Mouse (Mus musculus) cerebellum, postnatal 25 days (tissue): ENCODE measurements at regions not wholly inside any gene's neighbourhood (a gene's known extent, or its start where the extent isn't known, plus 50 kb on each side); places are given as distances from the start of the nearest gene placed in this dataset.

Experiments used
- DNase-seq, 2 experiments: peaks; one replicate each; pipeline ENCODE4 v3.0.0; 2021; ENCODE audit warnings: mixed read lengths in 2 of 2

GRCm38 (mm10) chr9:63038031-63038430 lies 50.3 kb upstream of the Pias1 start:
- DNase-seq: no peak
